Mouse (Mus musculus) myocyte (in vitro differentiated cells): Measurements from ENCODE around the gene Crebrf.

Experiments used
- MAX ChIP-seq: IDR thresholded peaks from one replicate; pipeline ENCODE4 v1.6.1; 2011; ENCODE audit warnings: low read depth, mild to moderate bottlenecking, control low read depth
- MYOD1 ChIP-seq, 3 experiments: IDR thresholded peaks; one replicate each; pipeline ENCODE4 v1.6.1; 2011; ENCODE audit warnings: control low read depth in 2 of 3, low read depth in 2 of 3, mild to moderate bottlenecking in 2 of 3, moderate library complexity in 1 of 3; ENCODE audit not compliant: insufficient read length in 2 of 3, control insufficient read depth in 1 of 3
- POLR2A ChIP-seq: IDR thresholded peaks from one replicate; pipeline ENCODE4 v1.6.1; 2011; ENCODE audit warnings: low read depth, mild to moderate bottlenecking, control low read depth, moderate library complexity; ENCODE audit not compliant: insufficient read length
- POLR2AphosphoS2 ChIP-seq: IDR thresholded peaks from one replicate; pipeline ENCODE4 v1.6.1; 2011; ENCODE audit warnings: low read depth, control low read depth; ENCODE audit not compliant: insufficient read length
- USF1 ChIP-seq: IDR thresholded peaks from one replicate; pipeline ENCODE4 v1.6.1; 2011; ENCODE audit warnings: low read depth, mild to moderate bottlenecking, control low read depth, moderate library complexity

DNA sequence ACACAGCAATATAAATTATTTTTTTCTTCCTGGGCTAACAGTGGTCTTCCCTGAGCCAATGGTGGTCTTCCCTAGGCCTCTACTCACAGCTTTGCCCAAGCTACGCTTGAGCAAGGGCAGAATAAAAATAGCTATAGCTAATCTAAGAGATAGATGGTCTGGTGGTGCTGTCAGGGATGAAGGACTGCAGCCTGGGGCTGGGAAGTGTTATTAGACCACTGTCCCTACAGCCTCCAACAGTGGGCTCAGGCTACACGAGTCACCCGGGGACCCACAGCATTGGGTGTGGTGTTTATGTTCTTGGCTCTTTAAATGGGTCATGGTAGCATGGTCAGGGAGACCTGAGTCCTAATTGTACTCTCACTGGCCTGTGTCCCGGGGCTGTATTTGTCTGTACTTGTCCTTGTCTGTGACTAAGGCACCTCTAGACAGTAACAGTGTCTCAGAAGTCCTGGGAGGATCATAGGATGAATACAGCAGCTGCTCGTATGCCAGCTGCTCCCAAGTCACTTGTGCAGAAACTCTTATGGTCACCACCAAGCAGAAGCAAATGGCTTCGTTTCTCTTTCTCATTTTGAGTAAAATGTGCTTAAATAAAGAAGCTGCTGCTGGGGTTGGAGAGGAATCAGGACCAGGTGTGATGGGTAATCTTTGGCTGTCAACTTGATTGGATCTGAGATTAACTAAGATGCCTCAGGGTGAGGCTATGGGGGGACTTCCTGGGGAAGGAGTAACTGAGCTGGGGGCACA, 82.1 kb downstream of the Crebrf start:
- TF ChIP-seq POLR2A = no peak
- TF ChIP-seq MAX = no peak
- peak in 1 of 3 experiments; percentile 23 for TF ChIP-seq MYOD1 (IDR thresholded peaks at IDR 0.05; ENCODE audit: control insufficient read depth in 1 of 3, insufficient read length in 2 of 3, low read depth in 2 of 3)
- TF ChIP-seq POLR2AphosphoS2 = no peak
- no peak for TF ChIP-seq USF1
